Mouse (Mus musculus): Measurements from ENCODE around the gene Id4. TPM values are rescaled to one million over a fixed set of nuclear protein-coding genes. Genes with fewer than 3 reads are reported as not detected.

Gene Id4
- 2.5 and 2.6 TPM in 2 replicates for polyA plus RNA-seq (2014; fragmentation: Nextera tagmentation; extraction: Ambion mirVana)

DNA sequence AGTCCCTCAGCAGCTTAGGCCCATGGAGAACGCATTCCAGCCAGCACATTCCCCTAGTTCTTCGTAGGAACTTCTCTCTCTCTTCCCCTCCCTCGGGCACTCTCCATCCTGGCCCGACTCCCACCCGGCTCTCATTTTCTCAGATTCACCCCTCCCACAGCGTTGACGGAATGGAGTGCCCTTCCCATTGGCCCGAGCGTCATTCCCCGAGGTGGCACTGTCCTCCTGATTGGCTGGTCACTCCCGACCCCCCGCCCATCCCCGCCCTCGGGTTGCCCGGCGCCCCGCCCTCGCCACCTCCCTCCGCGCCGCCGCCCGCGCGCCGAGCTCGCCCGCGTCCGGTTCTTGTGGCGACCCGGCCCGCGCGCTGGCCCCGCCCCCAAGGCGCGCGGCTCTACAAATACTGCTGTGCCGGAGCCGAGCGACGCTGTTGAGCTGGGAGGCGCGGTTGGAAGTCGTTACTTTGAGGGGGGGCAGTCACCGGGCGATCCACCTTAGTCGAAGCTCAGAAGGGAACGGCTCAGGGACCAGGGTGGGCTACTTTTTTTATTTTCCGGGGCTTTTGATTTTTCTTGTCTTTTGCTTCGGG, at the start of gene Id4:
TSS of gene Id4 (plus strand) at position 539 of the 589 bp plus-strand sequence.
- peak; percentile 97 for ATAC-seq (ENCODE audit: insufficient number of reproducible peaks, insufficient read depth, low FRiP score, low read depth)
- no peaks in the 10 kb centered on the region for H3K9me3 ChIP-seq (ENCODE audit: control insufficient read depth, low read length)
- peak within 1 kb of the TSS; percentile 75 for H3K9ac ChIP-seq (ENCODE audit: low read length)
- H3K4me2 ChIP-seq (ENCODE audit: low read length): peak within 1 kb of the TSS; percentile 98
- H3K27me3 ChIP-seq (ENCODE audit: control insufficient read depth, insufficient read depth, low read length): peaks cover 5% of the 10 kb centered on the region; the same call in 1 of the 2 replicates
- H3K4me3 ChIP-seq (ENCODE audit: control insufficient read depth in 1 of 2, insufficient read depth in 1 of 2, low read depth in 1 of 2, low read length in 2 of 2): peak within 1 kb of the TSS; percentile 76 to 89
- peak within 1 kb of the TSS; percentile 69 to 81 for H3K27ac ChIP-seq (replicated peaks in 1 of 2; ENCODE audit: control insufficient read depth in 1 of 2, insufficient read depth in 1 of 2, low read depth in 2 of 2, low read length in 2 of 2)
- peaks cover 2 to 8% of the 10 kb centered on the region in 2 experiments; a peak in 3 of 4 replicates for H3K4me1 ChIP-seq (ENCODE audit: control insufficient read depth in 2 of 2, insufficient read depth in 2 of 2, low read length in 2 of 2)
- no peaks in the 10 kb centered on the region for H3K36me3 ChIP-seq (ENCODE audit: control insufficient read depth, insufficient read depth, low read length)
- WGBS: under 1% methylated on average over 52 of the region's 52 CpGs

DNA sequence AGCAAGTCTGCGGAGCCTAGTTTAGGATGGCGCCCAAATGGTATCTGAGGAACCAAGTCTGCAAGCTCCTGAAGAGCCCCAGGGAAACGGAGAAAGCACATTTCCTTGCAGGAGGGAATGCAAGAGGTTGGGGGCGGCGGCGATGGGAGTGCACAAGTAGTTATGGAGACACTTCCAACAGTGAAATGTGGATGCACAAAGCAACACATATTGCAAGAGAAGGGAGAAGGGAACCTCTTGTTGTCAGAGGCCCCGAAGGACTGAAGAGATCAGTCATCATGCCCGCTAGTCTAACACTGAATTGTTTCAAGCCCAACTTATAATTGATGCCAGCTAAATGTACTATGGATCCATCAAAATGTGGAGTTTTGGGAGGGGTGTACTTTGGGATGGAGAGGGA, 33.9 kb upstream of the Id4 start:
- H3K27me3 ChIP-seq (ENCODE audit: control insufficient read depth, insufficient read depth, low read length): no peaks in the 10 kb centered on the region
- H3K36me3 ChIP-seq (ENCODE audit: control insufficient read depth, insufficient read depth, low read length): no peaks in the 10 kb centered on the region
- 0 out of 4 replicates have a peak overlapping the region, but pooled peaks have one; percentile 10 to 14 for H3K27ac ChIP-seq (replicated peaks in 1 of 2; ENCODE audit: control insufficient read depth in 1 of 2, insufficient read depth in 1 of 2, low read depth in 2 of 2, low read length in 2 of 2)
- 0 out of 2 replicates have a peak overlapping the region, but pooled peaks have one; percentile 4 for H3K9ac ChIP-seq (ENCODE audit: low read length)
- H3K4me2 ChIP-seq (ENCODE audit: low read length): peak overlapping the region; percentile 73
- H3K4me1 ChIP-seq (ENCODE audit: control insufficient read depth in 2 of 2, insufficient read depth in 2 of 2, low read length in 2 of 2): peaks cover 9 to 12% of the 10 kb centered on the region in 2 experiments
- 30% methylated on average over 8 of the region's 8 CpGs for WGBS
- ATAC-seq (ENCODE audit: insufficient number of reproducible peaks, insufficient read depth, low FRiP score, low read depth): no peak
- H3K4me3 ChIP-seq (ENCODE audit: control insufficient read depth in 1 of 2, insufficient read depth in 1 of 2, low read depth in 1 of 2, low read length in 2 of 2): peak overlapping the region in 1 of 2 experiments; percentile 19; a peak in 2 of 4 replicates
- no peaks in the 10 kb centered on the region for H3K9me3 ChIP-seq (ENCODE audit: control insufficient read depth, low read length)

DNA sequence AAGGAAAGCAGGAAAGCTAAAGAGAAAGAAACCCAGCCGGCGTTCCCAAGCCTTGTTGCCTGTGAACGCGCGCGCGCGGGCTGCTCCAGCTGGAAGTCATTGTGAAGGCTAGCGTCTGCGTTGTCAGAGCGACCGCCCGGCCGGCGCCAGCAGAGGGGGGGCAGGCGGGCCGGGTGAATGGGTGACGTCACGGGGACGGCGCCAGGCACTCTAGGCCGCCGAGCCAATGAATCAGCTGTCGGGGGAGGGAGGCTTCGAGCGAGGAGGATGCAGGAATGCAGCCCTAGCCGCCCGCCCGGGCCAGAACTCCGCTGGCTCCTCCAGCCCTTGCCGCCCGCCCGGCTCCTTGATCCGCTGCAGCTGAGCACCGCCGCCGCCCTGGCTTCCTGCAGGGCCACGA, 33.3 kb upstream of the Id4 start:
- no peaks in the 10 kb centered on the region for H3K27me3 ChIP-seq (ENCODE audit: control insufficient read depth, insufficient read depth, low read length)
- no peaks in the 10 kb centered on the region for H3K36me3 ChIP-seq (ENCODE audit: control insufficient read depth, insufficient read depth, low read length)
- H3K4me2 ChIP-seq (ENCODE audit: low read length): peak overlapping the region; percentile 73
- ATAC-seq (ENCODE audit: insufficient number of reproducible peaks, insufficient read depth, low FRiP score, low read depth): peak; percentile 99
- no peaks in the 10 kb centered on the region for H3K9me3 ChIP-seq (ENCODE audit: control insufficient read depth, low read length)
- H3K4me3 ChIP-seq (ENCODE audit: control insufficient read depth in 1 of 2, insufficient read depth in 1 of 2, low read depth in 1 of 2, low read length in 2 of 2): peak overlapping the region; percentile 33 to 41
- WGBS: under 1% methylated on average over 33 of the region's 38 CpGs
- H3K9ac ChIP-seq (ENCODE audit: low read length): peak overlapping the region; percentile 68
- peak overlapping the region; percentile 83 to 86 for H3K27ac ChIP-seq (replicated peaks in 1 of 2; ENCODE audit: control insufficient read depth in 1 of 2, insufficient read depth in 1 of 2, low read depth in 2 of 2, low read length in 2 of 2)
- peaks cover 9 to 12% of the 10 kb centered on the region in 2 experiments for H3K4me1 ChIP-seq (ENCODE audit: control insufficient read depth in 2 of 2, insufficient read depth in 2 of 2, low read length in 2 of 2)

DNA sequence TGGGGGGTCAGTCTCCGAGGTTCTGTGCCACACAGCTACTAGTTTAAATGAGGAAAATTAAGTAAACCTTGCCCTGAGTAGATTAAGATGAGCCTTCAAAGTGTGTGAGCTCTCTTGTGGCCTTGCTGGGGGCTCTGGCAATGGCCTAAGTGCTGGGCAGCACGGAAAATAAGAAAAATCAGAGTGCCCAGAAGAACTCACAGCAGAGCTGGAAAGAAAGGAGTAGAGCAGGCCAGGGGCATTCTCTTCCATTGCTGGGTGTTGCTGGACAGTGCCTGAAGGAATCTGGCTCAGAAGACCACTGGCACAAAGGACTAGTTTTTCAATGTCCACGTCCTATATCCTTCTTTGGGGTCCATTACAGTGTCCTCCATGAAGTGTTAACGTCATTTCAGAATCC, 32.9 kb upstream of the Id4 start:
- H3K27me3 ChIP-seq (ENCODE audit: control insufficient read depth, insufficient read depth, low read length): no peaks in the 10 kb centered on the region
- no peak for ATAC-seq (ENCODE audit: insufficient number of reproducible peaks, insufficient read depth, low FRiP score, low read depth)
- WGBS: 24% methylated on average over 4 of the region's 4 CpGs

DNA sequence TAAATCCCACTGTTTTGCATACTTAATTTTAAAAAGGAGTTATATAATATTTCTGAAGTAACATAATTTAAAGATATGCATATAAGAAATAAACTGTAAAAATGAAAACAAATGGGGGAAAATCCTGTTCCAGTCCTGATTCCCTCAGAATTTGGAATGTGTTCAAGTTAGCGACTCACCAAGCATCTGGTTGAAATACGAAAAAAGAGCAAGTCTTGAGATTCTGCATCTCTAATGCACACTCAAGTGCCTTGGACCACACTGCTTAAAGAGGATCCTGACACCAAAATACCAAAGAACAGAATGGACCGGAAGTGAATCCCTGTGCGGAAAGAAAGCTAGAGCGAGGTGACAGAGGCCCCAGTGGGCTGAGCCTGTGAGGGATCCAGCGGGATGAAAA, 30.0 kb upstream of the Id4 start:
- H3K9ac ChIP-seq (ENCODE audit: low read length): no peak overlapping the region
- no peak overlapping the region for H3K4me2 ChIP-seq (ENCODE audit: low read length)
- no peak for ATAC-seq (ENCODE audit: insufficient number of reproducible peaks, insufficient read depth, low FRiP score, low read depth)
- no peak overlapping the region for H3K27ac ChIP-seq (replicated peaks in 1 of 2; ENCODE audit: control insufficient read depth in 1 of 2, insufficient read depth in 1 of 2, low read depth in 2 of 2, low read length in 2 of 2)
- no peaks in the 10 kb centered on the region for H3K9me3 ChIP-seq (ENCODE audit: control insufficient read depth, low read length)
- H3K27me3 ChIP-seq (ENCODE audit: control insufficient read depth, insufficient read depth, low read length): no peaks in the 10 kb centered on the region
- WGBS: 54% methylated on average over 6 of the region's 6 CpGs
- no peaks in the 10 kb centered on the region for H3K36me3 ChIP-seq (ENCODE audit: control insufficient read depth, insufficient read depth, low read length)
- peaks cover 9 to 12% of the 10 kb centered on the region in 2 experiments for H3K4me1 ChIP-seq (ENCODE audit: control insufficient read depth in 2 of 2, insufficient read depth in 2 of 2, low read length in 2 of 2)
- no peak overlapping the region for H3K4me3 ChIP-seq (ENCODE audit: control insufficient read depth in 1 of 2, insufficient read depth in 1 of 2, low read depth in 1 of 2, low read length in 2 of 2)

More for the DNA sequence above, 32.9 kb upstream of the Id4 start:
- H3K36me3 ChIP-seq (ENCODE audit: control insufficient read depth, insufficient read depth, low read length): no peaks in the 10 kb centered on the region
- peak overlapping the region; percentile 33 to 41 for H3K4me3 ChIP-seq (ENCODE audit: control insufficient read depth in 1 of 2, insufficient read depth in 1 of 2, low read depth in 1 of 2, low read length in 2 of 2)
- peaks cover 9 to 12% of the 10 kb centered on the region in 2 experiments for H3K4me1 ChIP-seq (ENCODE audit: control insufficient read depth in 2 of 2, insufficient read depth in 2 of 2, low read length in 2 of 2)
- peak overlapping the region; percentile 68 for H3K9ac ChIP-seq (ENCODE audit: low read length)
- peak overlapping the region; percentile 83 to 86 for H3K27ac ChIP-seq (replicated peaks in 1 of 2; ENCODE audit: control insufficient read depth in 1 of 2, insufficient read depth in 1 of 2, low read depth in 2 of 2, low read length in 2 of 2)
- peak overlapping the region; percentile 73 for H3K4me2 ChIP-seq (ENCODE audit: low read length)
- H3K9me3 ChIP-seq (ENCODE audit: control insufficient read depth, low read length): no peaks in the 10 kb centered on the region

DNA sequence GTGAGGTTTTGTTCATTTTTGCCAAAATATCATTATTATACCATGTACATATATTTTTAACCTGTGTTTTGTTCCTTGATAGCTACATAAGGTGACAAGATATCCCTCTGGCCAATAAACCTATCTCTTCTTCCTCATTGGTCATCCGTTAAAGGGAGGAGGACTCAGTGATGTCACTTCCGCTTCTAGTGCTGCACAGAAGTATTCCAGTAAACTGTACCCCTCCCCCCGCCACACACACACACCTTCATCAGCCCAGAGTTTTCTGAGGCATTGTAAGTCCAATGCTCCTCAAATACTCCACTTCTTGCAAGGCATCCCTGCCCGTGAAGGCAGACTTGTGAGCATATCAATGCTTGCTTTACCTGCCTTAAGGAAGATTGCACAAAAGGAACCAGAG, 24.6 kb upstream of the Id4 start:
- Histone ChIP-seq H3K27ac (replicated peaks in 1 of 2; ENCODE audit: control insufficient read depth in 1 of 2, insufficient read depth in 1 of 2, low read depth in 2 of 2, low read length in 2 of 2) (no peak overlapping the region), H3K36me3 (ENCODE audit: control insufficient read depth, insufficient read depth, low read length) (no peaks in the 10 kb centered on the region), H3K27me3 (ENCODE audit: control insufficient read depth, insufficient read depth, low read length) (no peaks in the 10 kb centered on the region), H3K9me3 (ENCODE audit: control insufficient read depth, low read length) (no peaks in the 10 kb centered on the region), H3K9ac (ENCODE audit: low read length) (no peak overlapping the region), H3K4me2 (ENCODE audit: low read length) (no peak overlapping the region), H3K4me1 (ENCODE audit: control insufficient read depth in 2 of 2, insufficient read depth in 2 of 2, low read length in 2 of 2) (peaks cover 0 to 3% of the 10 kb centered on the region in 2 experiments; a peak in 1 of 4 replicates), H3K4me3 (ENCODE audit: control insufficient read depth in 1 of 2, insufficient read depth in 1 of 2, low read depth in 1 of 2, low read length in 2 of 2) (no peak overlapping the region)
- no peak for ATAC-seq (ENCODE audit: insufficient number of reproducible peaks, insufficient read depth, low FRiP score, low read depth)
- WGBS: 77% methylated on average over 4 of the region's 4 CpGs

DNA sequence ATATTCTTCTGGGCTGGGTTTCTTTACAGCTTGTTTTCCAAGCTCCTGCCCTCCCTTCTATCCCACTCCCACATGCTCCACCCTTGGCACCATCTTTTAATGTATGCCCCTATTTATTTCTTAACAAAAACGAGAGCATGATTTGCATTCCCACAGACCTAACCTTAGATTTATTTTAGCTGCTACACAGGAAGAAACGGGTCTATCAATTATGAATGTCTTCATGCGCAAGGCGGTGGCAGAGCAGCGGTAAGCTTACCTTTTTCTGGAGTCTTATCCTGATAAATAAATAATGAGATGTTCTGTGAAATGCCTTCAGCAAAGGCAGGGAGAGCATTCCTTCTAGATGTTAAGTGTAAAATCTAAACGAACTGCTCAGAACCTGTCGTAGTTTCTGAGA, 24.2 kb upstream of the Id4 start:
- no peak overlapping the region for H3K27ac ChIP-seq (replicated peaks in 1 of 2; ENCODE audit: control insufficient read depth in 1 of 2, insufficient read depth in 1 of 2, low read depth in 2 of 2, low read length in 2 of 2)
- no peak overlapping the region for H3K9ac ChIP-seq (ENCODE audit: low read length)
- 82% methylated on average over 7 of the region's 7 CpGs for WGBS
- no peak overlapping the region for H3K4me2 ChIP-seq (ENCODE audit: low read length)
- H3K9me3 ChIP-seq (ENCODE audit: control insufficient read depth, low read length): no peaks in the 10 kb centered on the region
- no peaks in the 10 kb centered on the region for H3K27me3 ChIP-seq (ENCODE audit: control insufficient read depth, insufficient read depth, low read length)
- H3K36me3 ChIP-seq (ENCODE audit: control insufficient read depth, insufficient read depth, low read length): no peaks in the 10 kb centered on the region
- H3K4me1 ChIP-seq (ENCODE audit: control insufficient read depth in 2 of 2, insufficient read depth in 2 of 2, low read length in 2 of 2): peaks cover 0 to 3% of the 10 kb centered on the region in 2 experiments; a peak in 1 of 4 replicates
- no peak for ATAC-seq (ENCODE audit: insufficient number of reproducible peaks, insufficient read depth, low FRiP score, low read depth)
- H3K4me3 ChIP-seq (ENCODE audit: control insufficient read depth in 1 of 2, insufficient read depth in 1 of 2, low read depth in 1 of 2, low read length in 2 of 2): no peak overlapping the region

All from heart, embryonic 14.5 days (tissue).